Mouse (Mus musculus) layer of hippocampus, postnatal 10 days (tissue): ENCODE data around the gene D930048N14Rik. TPM values are rescaled to one million over a fixed set of nuclear protein-coding genes. Genes with fewer than 3 reads are reported as not detected.
"Not testable (repeated sequence)": the region's sequence is repeated elsewhere in the genome, so short reads cannot be mapped to it uniquely, and the experiment has no call there.

ENCODE experiments used
- DNase-seq, 2 experiments: peaks; one replicate each; pipeline ENCODE4 v3.0.0; 2021; ENCODE audit warnings: low spot score in 2 of 2
- total RNA-seq, 2 experiments: library from RNA; stranded (reverse); gene quantifications; 2 replicates each; pipeline ENCODE4 v1.2.3; 2021

D930048N14Rik gene
- total RNA-seq, 2 experiments from 2014 or later: 0.98 to 1.3 TPM

GRCm38 (mm10) chr11:51649889-51650199 lies 910 bp upstream of the D930048N14Rik start:
- no peak for DNase-seq

GRCm38 (mm10) chr11:51650261-51650660 lies 493 bp upstream of the D930048N14Rik start:
- DNase-seq: peak in 1 of 2 experiments; percentile 15

- no peak for DNase-seq
These were observed 2.2 kb downstream of the D930048N14Rik start for GRCm38 (mm10) chr11:51652889-51653418.

GRCm38 (mm10) chr11:51653736-51654135 lies 3.0 kb downstream of the D930048N14Rik start:
- DNase-seq: no peak

- no peak for DNase-seq
These were observed 4.1 kb downstream of the D930048N14Rik start for GRCm38 (mm10) chr11:51654891-51655290.

- DNase-seq: no peak
These were observed 6.2 kb downstream of the D930048N14Rik start for GRCm38 (mm10) chr11:51656798-51657521.

GRCm38 (mm10) chr11:51658291-51658690 lies 7.5 kb downstream of the D930048N14Rik start:
- no peak for DNase-seq

- DNase-seq: no peak
These were observed 8.0 kb downstream of the D930048N14Rik start for GRCm38 (mm10) chr11:51658705-51659104.

- no peak for DNase-seq
These were observed 11.2 kb downstream of the D930048N14Rik start for GRCm38 (mm10) chr11:51661867-51662365.

- DNase-seq: no peak
These were observed 11.9 kb downstream of the D930048N14Rik start for GRCm38 (mm10) chr11:51662632-51663031.

GRCm38 (mm10) chr11:51664747-51665146 lies 14.0 kb downstream of the D930048N14Rik start:
- not testable (repeated sequence) for DNase-seq

- DNase-seq: no peak
These were observed 20.1 kb downstream of the D930048N14Rik start for GRCm38 (mm10) chr11:51670846-51671245.

- no peak for DNase-seq
These were observed 20.6 kb downstream of the D930048N14Rik start for GRCm38 (mm10) chr11:51671376-51671775.

- no peak for DNase-seq
These were observed 22.5 kb downstream of the D930048N14Rik start for GRCm38 (mm10) chr11:51673291-51673690.

- DNase-seq: no peak
These were observed 24.6 kb downstream of the D930048N14Rik start for GRCm38 (mm10) chr11:51675386-51675785.

GRCm38 (mm10) chr11:51677737-51678418 lies 27.1 kb downstream of the D930048N14Rik start:
- no peak for DNase-seq

- DNase-seq: no peak
These were observed 28.7 kb downstream of the D930048N14Rik start for GRCm38 (mm10) chr11:51679466-51679865.

GRCm38 (mm10) chr11:51681324-51681975 lies 30.7 kb downstream of the D930048N14Rik start:
- peak; percentile 91 to 93 for DNase-seq

GRCm38 (mm10) chr11:51681976-51682374 lies 31.2 kb downstream of the D930048N14Rik start:
- DNase-seq: no peak

GRCm38 (mm10) chr11:51688330-51689328 lies 37.9 kb downstream of the D930048N14Rik start, which contains the start of gene 0610009B22Rik:
0610009B22Rik (minus strand) TSS chr11:51688874.
- peak; percentile 99 to 100 for DNase-seq
